Mouse (Mus musculus) heart, adult 2 months (tissue): Measurements from ENCODE around the gene Sccpdh. TPM values are rescaled to one million over a fixed set of nuclear protein-coding genes. Genes with fewer than 3 reads are reported as not detected.
A peak's percentile ranks its signal among the peaks of the same experiment; 100 is the strongest.

ENCODE experiments used
- DNase-seq, 2 experiments: peaks; one replicate each; pipeline ENCODE4 v3.0.0; 2021
- H3K27ac ChIP-seq: fragments of 200-600 bp; 2 replicates; pipeline ENCODE4 v1.8.1; 2022
- H3K27me3 ChIP-seq: fragments of 200-500 bp; 2 replicates; pipeline ENCODE4 v1.6.1; 2012; ENCODE audit warnings: mild to moderate bottlenecking, low read length, inconsistent platforms, mixed read lengths; ENCODE audit not compliant: control insufficient read depth, insufficient read depth
- H3K36me3 ChIP-seq: fragments of 200-500 bp; 2 replicates; pipeline ENCODE4 v1.6.1; 2012; ENCODE audit warnings: low read length, inconsistent platforms; ENCODE audit not compliant: control insufficient read depth, insufficient read depth
- H3K4me1 ChIP-seq: fragments of 200-500 bp; 2 replicates; pipeline ENCODE4 v1.6.1; 2011; ENCODE audit warnings: low read length; ENCODE audit not compliant: control insufficient read depth, insufficient read depth
- H3K4me3 ChIP-seq: fragments of 200-600 bp; 2 replicates; pipeline ENCODE4 v1.8.1; 2022
- H3K79me2 ChIP-seq: fragments of 200-500 bp; replicated peaks from 2 replicates; pipeline ENCODE4 v1.6.1; 2012; ENCODE audit warnings: mild to moderate bottlenecking, inconsistent platforms, low read length, moderate library complexity, mixed read lengths; ENCODE audit not compliant: control insufficient read depth, insufficient read depth
- H3K9ac ChIP-seq: fragments of 200-500 bp; 2 replicates; pipeline ENCODE4 v1.6.1; 2012; ENCODE audit warnings: low read depth, mild to moderate bottlenecking, control low read depth, inconsistent platforms, low read length, mixed read lengths
- CTCF ChIP-seq: fragments of 200-600 bp; IDR thresholded peaks from 2 replicates; pipeline ENCODE4 v1.8.1; 2022; ENCODE audit warnings: antibody characterized with exemption, mild to moderate bottlenecking, moderate library complexity
- EP300 ChIP-seq: fragments of 200-500 bp; IDR thresholded peaks from 2 replicates; pipeline ENCODE4 v1.6.1; 2011; ENCODE audit warnings: low read depth, low read length, control low read depth; ENCODE audit not compliant: insufficient read depth
- POLR2A ChIP-seq: fragments of 200-500 bp; IDR thresholded peaks from 2 replicates; pipeline ENCODE4 v1.6.1; 2011; ENCODE audit warnings: mild to moderate bottlenecking, low read depth, low read length, control low read depth; ENCODE audit not compliant: insufficient read depth
- WGBS: fragments of 180-500 bp; shearing (Covaris S2); methylation state at CpG from one replicate; pipeline ENCODE4 v1.1.7; 2018; 5-methylcytosine and 5-hydroxymethylcytosine counted together
- intact Hi-C: fragments of 180-260 bp; cut with DNase I; formaldehyde crosslinking; loops from one replicate; pipeline ENCODE4 v1.15.1; 2025
- long read RNA-seq: library from polyadenylated mRNA; stranded (forward); transcript quantifications from one replicate; pipeline ENCODE4 v2.0.0, GENCODE M21; 2021
- polyA plus RNA-seq: library from polyadenylated mRNA; depleted of rRNA; stranded (reverse); fragments of >200 nt; gene quantifications from 2 replicates; pipeline ENCODE4 v1.2.3, GENCODE M21; 2012; rRNA removed
- total RNA-seq, 2 experiments: library from RNA; stranded (reverse); gene quantifications; 2 replicates each; pipeline ENCODE4 v1.2.3; 2021

Sccpdh gene
- total RNA-seq (10 to 100 TPM; 47.9 to 49.4 TPM), polyA plus RNA-seq (23.6 and 72.3 TPM in 2 replicates)
- long read RNA-seq, transcript Sccpdh-201 (12 exons, 1,948 nt), result major isoform, 92 of 101 reads
- long read RNA-seq, partial matches to known transcripts, result 2 of 101 reads
- long read RNA-seq, other reads (novel, unspliced or antisense), result 7 of 101 reads

DNA sequence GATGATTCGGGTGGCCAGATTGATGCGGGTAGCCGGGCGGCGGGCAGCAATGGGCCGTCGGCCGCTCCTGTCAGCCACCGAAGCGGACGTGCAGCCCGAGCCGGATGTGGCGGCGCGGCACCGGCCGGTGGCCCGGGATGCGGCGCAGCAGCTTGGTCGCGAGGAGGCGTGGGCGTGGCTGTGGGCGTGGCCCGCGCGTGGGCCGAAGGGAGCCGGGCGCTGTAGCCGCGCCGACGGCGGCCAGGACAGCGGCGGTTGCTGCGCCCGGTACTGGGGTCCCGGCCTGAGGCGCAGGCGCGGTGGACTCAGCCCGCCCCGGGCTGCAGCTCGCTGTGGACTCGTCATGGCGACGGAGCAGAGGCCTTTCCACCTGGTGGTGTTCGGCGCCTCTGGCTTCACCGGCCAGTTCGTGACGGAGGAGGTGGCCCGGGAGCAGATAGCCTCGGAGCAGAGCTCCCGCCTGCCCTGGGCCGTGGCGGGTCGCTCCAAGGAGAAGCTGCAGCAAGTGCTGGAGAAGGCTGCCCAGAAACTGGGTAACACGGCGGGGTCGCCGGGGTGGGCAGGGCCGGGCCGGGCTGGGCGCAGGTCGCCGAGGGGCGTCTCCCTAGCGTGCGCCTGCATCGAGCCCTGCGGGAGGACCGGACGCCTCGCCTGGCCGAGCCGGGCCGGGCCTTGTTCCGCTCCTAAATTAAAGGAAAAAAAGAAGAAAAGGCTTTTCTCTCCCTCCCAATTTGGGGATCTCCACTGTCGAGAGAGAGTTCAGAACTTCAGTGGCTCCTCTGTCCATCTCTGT lies at the start of gene Sccpdh:
Gene Sccpdh, plus strand, starts transcription at position 198 of the 793 bp plus-strand sequence.
- H3K27me3 ChIP-seq, result no peaks in the 10 kb centered on the region
- peak within 1 kb of the TSS; percentile 70 for H3K9ac ChIP-seq
- H3K79me2 ChIP-seq, result no peaks in the 10 kb centered on the region
- peak within 1 kb of the TSS; percentile 77 for H3K27ac ChIP-seq
- peak; percentile 93 for DNase-seq
- under 1% methylated on average over 80 of the region's 84 CpGs for WGBS
- peak within 1 kb of the TSS; percentile 91 for H3K4me3 ChIP-seq
- peaks cover 2% of the 10 kb centered on the region for H3K4me1 ChIP-seq
- intact Hi-C loops, result no loop called here
- TF ChIP-seq POLR2A (peak; percentile 31; the same call in 1 of the 2 replicates), EP300 (no peak)
- H3K36me3 ChIP-seq, result peaks cover 3% of the 10 kb centered on the region; the same call in 1 of the 2 replicates

DNA sequence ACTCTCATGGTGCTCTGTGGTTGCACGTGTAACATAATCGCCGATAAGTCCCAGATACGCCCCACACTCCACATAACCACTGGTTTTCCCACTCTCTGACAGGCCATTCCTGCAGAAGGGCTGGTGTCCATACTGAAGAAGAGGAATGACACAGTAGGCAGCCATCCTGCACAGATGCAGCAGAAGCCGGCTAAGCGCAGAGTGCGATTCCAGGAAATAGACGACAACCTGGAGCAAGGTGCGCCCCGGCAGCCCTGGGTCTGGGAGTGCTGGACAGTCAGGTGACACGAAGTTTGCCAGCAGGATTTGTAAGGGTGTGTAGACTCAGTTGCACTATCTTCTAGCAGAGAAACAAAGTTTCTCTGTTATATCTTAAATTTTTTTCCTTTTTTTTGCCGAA lies 45.3 kb upstream of the Sccpdh start:
- DNase-seq, result no peak
- TF ChIP-seq POLR2A, result no peak
- no peak for TF ChIP-seq CTCF
- 90% methylated on average over 12 of the region's 12 CpGs for WGBS
- intact Hi-C loops, result no loop called here
- H3K27ac ChIP-seq, result no peak overlapping the region
- H3K4me1 ChIP-seq, result no peaks in the 10 kb centered on the region
- H3K9ac ChIP-seq, result no peak overlapping the region
- no peaks in the 10 kb centered on the region for H3K79me2 ChIP-seq
- H3K4me3 ChIP-seq, result no peak overlapping the region
- no peaks in the 10 kb centered on the region for H3K27me3 ChIP-seq
- no peaks in the 10 kb centered on the region for H3K36me3 ChIP-seq

DNA sequence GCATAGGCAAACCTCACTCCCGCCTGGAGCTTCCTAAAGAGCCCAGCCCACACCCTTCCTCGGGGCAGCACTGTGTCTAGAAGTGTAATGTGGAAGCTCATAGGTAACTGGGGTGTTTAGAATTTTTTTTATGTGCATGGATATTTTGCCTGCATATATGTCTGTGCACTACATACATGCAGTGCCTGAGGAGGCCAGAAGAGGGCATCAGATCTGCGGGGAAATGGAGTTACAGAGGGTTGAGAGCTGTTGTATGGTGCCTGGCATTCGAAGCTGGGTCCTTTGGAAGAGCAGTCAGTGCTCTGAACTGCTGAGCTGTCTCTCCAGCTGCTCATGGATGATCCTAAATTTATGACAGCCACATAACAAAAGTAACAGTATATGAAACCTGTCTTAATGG lies 44.4 kb upstream of the Sccpdh start:
- 60% methylated on average over 4 of the region's 4 CpGs for WGBS

DNA sequence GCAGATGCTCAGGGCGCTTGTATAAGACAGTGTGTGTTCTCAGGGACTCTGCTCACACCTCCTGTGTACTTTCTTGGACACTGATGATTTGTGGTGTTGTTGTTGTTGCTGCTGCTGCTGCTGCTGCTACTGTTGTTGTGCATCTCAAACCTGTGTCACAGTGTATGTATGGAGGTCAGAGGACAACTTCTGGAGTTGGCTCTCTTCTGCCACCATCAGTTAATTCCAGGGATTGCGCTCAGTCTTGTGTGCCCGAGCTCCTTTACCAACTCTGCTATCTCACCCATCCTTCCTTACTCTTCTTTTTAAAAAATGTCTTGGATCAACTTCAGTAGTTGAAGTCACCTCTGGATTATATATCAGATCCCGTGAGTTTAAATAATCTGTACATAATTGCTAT lies 43.7 kb upstream of the Sccpdh start:
- H3K36me3 ChIP-seq, result no peaks in the 10 kb centered on the region
- intact Hi-C loops, result loop anchor here (1.0 to 2.0 kb wide), 3 partner anchors 78 to 121 kb away; partner anchors contain the start of genes Cnst and Tfb2m
- H3K9ac ChIP-seq, result no peak overlapping the region
- H3K79me2 ChIP-seq, result no peaks in the 10 kb centered on the region
- H3K4me1 ChIP-seq, result no peaks in the 10 kb centered on the region
- WGBS, result 67% methylated on average over 4 of the region's 4 CpGs
- no peak overlapping the region for H3K27ac ChIP-seq
- TF ChIP-seq EP300 (peak; percentile 56; the same call in 1 of the 2 replicates), CTCF (peak; percentile 85), POLR2A (no peak)
- DNase-seq, result peak; percentile 35 to 66
- no peak overlapping the region for H3K4me3 ChIP-seq
- no peaks in the 10 kb centered on the region for H3K27me3 ChIP-seq

More for the DNA sequence above, 44.4 kb upstream of the Sccpdh start:
- peak; percentile 29 to 61 for DNase-seq
- Histone ChIP-seq H3K36me3 (no peaks in the 10 kb centered on the region), H3K4me1 (no peaks in the 10 kb centered on the region), H3K27ac (no peak overlapping the region), H3K9ac (no peak overlapping the region), H3K4me3 (no peak overlapping the region), H3K27me3 (no peaks in the 10 kb centered on the region), H3K79me2 (no peaks in the 10 kb centered on the region)
- TF ChIP-seq POLR2A, result no peak
- peak; percentile 84 for TF ChIP-seq CTCF
- intact Hi-C loops, result loop anchor here (1.0 to 2.0 kb wide), 3 partner anchors 77 to 120 kb away; partner anchors contain the start of genes Cnst and Tfb2m

DNA sequence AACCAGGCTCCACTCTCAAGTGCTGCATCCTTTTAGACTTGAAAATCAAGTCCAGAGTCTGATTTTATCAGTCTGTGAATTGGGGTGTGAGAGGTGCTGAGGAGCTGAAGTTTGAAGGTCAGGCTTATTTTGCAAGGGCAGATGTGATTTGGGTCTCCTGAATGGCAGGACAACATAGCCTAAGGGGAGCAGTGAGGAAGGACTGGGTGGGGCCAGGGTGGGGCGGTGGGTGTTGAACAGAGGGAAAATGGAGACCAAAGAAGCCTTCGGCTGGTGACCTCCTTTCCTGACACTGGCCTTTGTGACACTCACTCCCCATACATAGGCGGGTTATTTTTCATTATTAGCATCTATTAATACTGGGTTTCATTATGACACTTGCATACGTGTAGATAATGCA lies 40.2 kb upstream of the Sccpdh start:
- intact Hi-C loops, result no loop called here
- 90% methylated on average over 4 of the region's 4 CpGs for WGBS
- no peak overlapping the region for H3K9ac ChIP-seq
- DNase-seq, result no peak
- H3K36me3 ChIP-seq, result no peaks in the 10 kb centered on the region
- no peak overlapping the region for H3K4me3 ChIP-seq
- no peaks in the 10 kb centered on the region for H3K4me1 ChIP-seq
- H3K27ac ChIP-seq, result no peak overlapping the region
- H3K79me2 ChIP-seq, result no peaks in the 10 kb centered on the region
- H3K27me3 ChIP-seq, result no peaks in the 10 kb centered on the region
- no peak for TF ChIP-seq CTCF
- no peak for TF ChIP-seq EP300
- TF ChIP-seq POLR2A, result no peak
